Mouse (Mus musculus) forebrain, embryonic 11.5 days (tissue): Measurements from ENCODE around the gene Lhfpl3. TPM values are rescaled to one million over a fixed set of nuclear protein-coding genes. Genes with fewer than 3 reads are reported as not detected.

Experiments
- ATAC-seq: fragments of 200-750 bp; cut with Nextera tagmentation; replicated peaks from 2 replicates; pipeline ENCODE4 v1.8.0; 2017; ENCODE audit warnings: moderate TSS enrichment; ENCODE audit not compliant: low FRiP score
- DNase-seq: peaks from one replicate; pipeline ENCODE4 v3.0.0-alpha.2; 2017; ENCODE audit warnings: low spot score
- H3K27ac ChIP-seq: fragments of 300-500 bp; sonication (generic); 2 replicates; pipeline ENCODE4 v1.5.1; 2014; ENCODE audit warnings: low read depth, low read length
- H3K27me3 ChIP-seq: fragments of 300-500 bp; sonication (generic); 2 replicates; pipeline ENCODE4 v1.6.1; 2014; ENCODE audit warnings: mild to moderate bottlenecking, low read length, mixed read lengths; ENCODE audit not compliant: control insufficient read depth, insufficient read depth
- H3K36me3 ChIP-seq: fragments of 300-500 bp; sonication (generic); 2 replicates; pipeline ENCODE4 v1.6.1; 2014; ENCODE audit warnings: mild to moderate bottlenecking, low read length, moderate library complexity, mixed read lengths; ENCODE audit not compliant: control insufficient read depth, insufficient read depth
- H3K4me1 ChIP-seq: fragments of 300-500 bp; sonication (generic); replicated peaks from 2 replicates; pipeline ENCODE4 v1.6.1; 2014; ENCODE audit warnings: low read length, mixed read lengths; ENCODE audit not compliant: control insufficient read depth, insufficient read depth
- H3K4me2 ChIP-seq: fragments of 300-500 bp; sonication (generic); 2 replicates; pipeline ENCODE4 v1.6.1; 2014; ENCODE audit warnings: low read depth, mild to moderate bottlenecking, low read length, moderate library complexity, mixed read lengths; ENCODE audit not compliant: severe bottlenecking
- H3K4me3 ChIP-seq: fragments of 300-500 bp; sonication (generic); 2 replicates; pipeline ENCODE4 v1.5.1; 2014; ENCODE audit warnings: low read depth, low read length
- H3K9ac ChIP-seq: fragments of 300-500 bp; sonication (generic); 2 replicates; pipeline ENCODE4 v1.6.1; 2014; ENCODE audit warnings: low read length
- H3K9me3 ChIP-seq: fragments of 300-500 bp; sonication (generic); 2 replicates; pipeline ENCODE4 v1.6.1; 2016; ENCODE audit warnings: low read length, mixed read lengths; ENCODE audit not compliant: control insufficient read depth
- WGBS: fragments of 180-500 bp; shearing (Covaris S2); extraction: QIAGEN DNeasy Blood & Tissue Kit; methylation state at CpG from one replicate; pipeline ENCODE4 v1.1.7; 2014; 5-methylcytosine and 5-hydroxymethylcytosine counted together
- polyA plus RNA-seq: library from polyadenylated mRNA; unstranded; fragments of >200 nt; fragmentation: Nextera tagmentation; extraction: Ambion mirVana; gene quantifications from 2 replicates; pipeline ENCODE4 v1.2.1, GENCODE M21; 2014

Lhfpl3 gene
- polyA plus RNA-seq, 1 experiment from 2014 or later = 0.25 TPM

DNA sequence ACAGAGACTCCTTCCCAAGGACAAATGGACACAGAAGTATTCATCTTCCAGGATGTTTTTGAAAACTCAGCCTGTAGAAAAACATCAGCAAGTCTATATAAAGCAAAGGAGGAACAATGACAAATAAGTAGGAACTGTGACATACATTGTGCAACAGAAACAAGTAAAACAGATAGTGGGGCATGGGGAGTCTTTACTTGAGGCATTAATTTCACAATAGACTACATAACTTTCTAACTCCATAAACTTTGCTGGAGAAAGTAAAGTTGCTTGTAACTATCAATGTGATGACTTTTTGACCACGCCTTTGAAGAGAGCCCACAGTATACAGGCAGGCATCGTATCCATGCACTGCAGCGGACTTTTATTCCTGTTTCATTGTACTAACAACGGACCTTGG, 368.4 kb downstream of the Lhfpl3 start:
- H3K36me3 ChIP-seq = no peaks in the 10 kb centered on the region
- no peaks in the 10 kb centered on the region for H3K4me1 ChIP-seq
- no peak overlapping the region for H3K9ac ChIP-seq
- H3K9me3 ChIP-seq = no peaks in the 10 kb centered on the region
- ATAC-seq = no peak
- no peak for DNase-seq
- WGBS = 90% methylated on average over 4 of the region's 4 CpGs
- H3K27ac ChIP-seq = no peak overlapping the region
- no peaks in the 10 kb centered on the region for H3K27me3 ChIP-seq
- H3K4me2 ChIP-seq = no peak overlapping the region
- no peak overlapping the region for H3K4me3 ChIP-seq

DNA sequence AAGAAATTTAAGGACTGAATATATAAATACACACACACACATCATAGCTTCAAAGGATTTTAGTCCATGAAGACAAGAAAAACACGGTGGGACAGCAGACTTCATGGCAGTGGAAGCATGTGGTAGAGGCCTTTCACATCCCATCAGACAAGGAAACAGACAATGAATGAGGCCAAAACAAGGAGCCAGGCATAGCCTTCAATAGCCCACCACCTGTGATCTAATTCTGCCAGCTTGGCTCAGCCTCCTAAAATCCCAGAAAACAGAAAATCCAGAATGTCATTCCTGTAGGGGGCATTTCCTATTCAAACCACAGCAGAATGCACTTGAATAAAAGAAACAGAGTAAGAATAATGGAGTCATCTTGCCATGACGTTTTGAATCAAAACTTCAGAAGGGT, 381.0 kb downstream of the Lhfpl3 start:
- no peak overlapping the region for H3K27ac ChIP-seq
- H3K4me3 ChIP-seq = no peak overlapping the region
- H3K9me3 ChIP-seq = no peaks in the 10 kb centered on the region
- no peaks in the 10 kb centered on the region for H3K27me3 ChIP-seq
- no peaks in the 10 kb centered on the region for H3K36me3 ChIP-seq
- H3K4me2 ChIP-seq = no peak overlapping the region
- DNase-seq = no peak
- 35% methylated on average over 2 of the region's 2 CpGs for WGBS
- no peak for ATAC-seq
- no peak overlapping the region for H3K9ac ChIP-seq
- H3K4me1 ChIP-seq = no peaks in the 10 kb centered on the region

DNA sequence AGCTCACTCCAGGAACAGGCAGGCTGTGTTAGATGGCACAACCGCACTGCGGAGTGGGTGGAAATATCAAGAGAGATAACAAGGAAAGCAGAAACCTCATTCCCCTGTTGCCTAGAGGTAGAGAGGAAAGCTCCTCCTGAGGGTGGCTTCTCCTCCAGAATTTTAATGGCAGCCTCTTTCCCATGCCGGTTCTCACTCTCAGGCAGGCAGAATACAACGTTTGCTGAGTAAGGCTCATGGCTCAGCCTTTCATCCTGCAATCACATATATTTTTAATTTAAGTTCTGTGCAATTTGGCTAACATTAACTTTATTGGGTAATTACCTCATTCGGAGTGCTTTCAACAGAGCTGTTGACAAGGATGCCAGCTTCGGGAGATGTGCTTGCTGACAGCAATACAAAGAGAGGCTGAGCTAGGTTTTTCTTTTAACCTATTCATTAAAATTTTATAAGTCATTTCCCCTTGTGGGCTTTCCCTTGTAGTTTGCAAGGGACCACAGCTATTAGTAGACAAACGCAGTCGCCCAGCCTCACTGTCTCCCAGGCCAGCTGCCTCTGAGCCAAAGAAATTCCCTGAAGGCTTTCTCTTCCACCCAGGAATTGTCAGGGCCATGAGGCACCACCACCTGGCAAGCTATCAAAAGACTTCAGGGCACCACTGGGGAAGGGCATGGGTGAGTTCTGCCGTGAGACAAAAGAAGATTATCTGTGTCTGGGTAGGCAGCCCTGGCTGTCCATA, 394.5 kb downstream of the Lhfpl3 start:
- ATAC-seq (no peak), DNase-seq (no peak)
- H3K4me2 ChIP-seq = no peak overlapping the region
- no peaks in the 10 kb centered on the region for H3K36me3 ChIP-seq
- no peak overlapping the region for H3K27ac ChIP-seq
- H3K9ac ChIP-seq = no peak overlapping the region
- H3K27me3 ChIP-seq = no peaks in the 10 kb centered on the region
- no peaks in the 10 kb centered on the region for H3K9me3 ChIP-seq
- no peak overlapping the region for H3K4me3 ChIP-seq
- WGBS = 79% methylated on average over 9 of the region's 9 CpGs
- no peaks in the 10 kb centered on the region for H3K4me1 ChIP-seq

DNA sequence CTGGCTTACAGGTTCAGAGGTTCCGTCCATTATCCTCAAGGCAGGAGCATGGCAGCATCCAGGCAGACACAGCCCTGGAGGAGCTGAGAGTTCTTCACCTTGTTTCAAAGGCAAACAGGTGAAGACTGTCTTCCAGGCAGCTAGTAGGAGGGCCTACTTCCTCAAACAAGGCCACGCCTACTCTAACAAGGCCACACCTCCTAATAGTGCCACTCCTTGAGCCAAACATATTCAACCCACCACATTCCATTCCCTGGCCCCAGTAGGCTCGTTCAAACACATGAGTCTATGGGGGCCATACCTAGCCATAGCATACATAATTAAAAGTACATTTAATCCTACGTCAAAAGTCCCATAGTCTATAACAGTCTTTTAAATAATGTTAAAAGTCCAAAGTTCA, 407.4 kb downstream of the Lhfpl3 start:
- WGBS = 90% methylated on average over 4 of the region's 4 CpGs
- H3K9ac ChIP-seq = no peak overlapping the region
- H3K9me3 ChIP-seq = no peaks in the 10 kb centered on the region
- no peak for DNase-seq
- no peaks in the 10 kb centered on the region for H3K27me3 ChIP-seq
- no peaks in the 10 kb centered on the region for H3K4me1 ChIP-seq
- H3K4me2 ChIP-seq = no peak overlapping the region
- no peak overlapping the region for H3K4me3 ChIP-seq
- no peak overlapping the region for H3K27ac ChIP-seq
- H3K36me3 ChIP-seq = no peaks in the 10 kb centered on the region
- ATAC-seq = no peak

DNA sequence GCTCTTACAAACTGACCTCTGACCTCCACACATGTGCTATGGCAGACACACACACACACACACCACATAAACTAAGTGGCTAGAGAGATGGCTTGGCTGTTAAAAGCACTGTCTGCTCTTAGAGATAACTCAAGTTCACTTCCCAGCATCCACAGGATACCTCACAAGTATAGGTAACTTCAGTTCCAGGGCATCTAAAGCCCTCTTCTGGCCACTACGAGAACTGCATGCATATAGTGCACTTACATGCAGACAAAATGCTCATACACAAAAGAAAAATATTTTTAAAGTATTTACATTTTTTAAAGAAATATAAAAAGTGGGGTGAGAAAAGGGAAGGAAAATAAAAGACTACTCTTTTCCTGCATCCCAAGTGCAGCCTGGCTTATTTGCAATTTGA, 408.6 kb downstream of the Lhfpl3 start:
- ATAC-seq = no peak
- H3K4me3 ChIP-seq = no peak overlapping the region
- no peaks in the 10 kb centered on the region for H3K4me1 ChIP-seq
- no peaks in the 10 kb centered on the region for H3K9me3 ChIP-seq
- H3K4me2 ChIP-seq = no peak overlapping the region
- DNase-seq = no peak
- no peak overlapping the region for H3K27ac ChIP-seq
- H3K27me3 ChIP-seq = no peaks in the 10 kb centered on the region
- H3K36me3 ChIP-seq = no peaks in the 10 kb centered on the region
- H3K9ac ChIP-seq = no peak overlapping the region
- 89% methylated on average over 1 of the region's 1 CpGs for WGBS

DNA sequence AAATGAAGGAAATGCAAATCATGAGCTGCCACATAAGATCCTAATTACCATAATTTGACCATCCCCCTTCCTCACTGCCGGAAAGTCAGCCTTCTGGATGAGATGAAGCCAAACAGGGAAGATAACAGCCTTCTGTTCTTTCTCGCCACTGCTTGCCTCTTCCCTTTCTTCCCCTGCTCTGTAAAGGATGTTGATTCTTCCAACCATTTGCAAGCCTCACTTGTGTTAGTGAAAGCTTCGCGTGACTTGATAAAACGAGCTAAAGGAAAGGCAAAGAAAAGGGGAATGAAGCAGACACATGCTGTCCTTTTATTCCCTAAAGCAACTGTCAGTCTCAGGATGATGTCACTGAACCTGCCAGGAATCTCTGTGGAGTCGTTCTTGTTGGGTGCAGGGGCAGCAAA, 420.1 kb downstream of the Lhfpl3 start:
- Histone ChIP-seq H3K9ac (no peak overlapping the region), H3K4me2 (no peak overlapping the region), H3K27me3 (no peaks in the 10 kb centered on the region), H3K4me1 (no peaks in the 10 kb centered on the region), H3K36me3 (no peaks in the 10 kb centered on the region), H3K27ac (no peak overlapping the region), H3K4me3 (no peak overlapping the region), H3K9me3 (no peaks in the 10 kb centered on the region)
- ATAC-seq (0 out of 2 replicates have a peak, but pooled peaks have one; percentile 27), DNase-seq (no peak)
- 18% methylated on average over 6 of the region's 6 CpGs for WGBS

DNA sequence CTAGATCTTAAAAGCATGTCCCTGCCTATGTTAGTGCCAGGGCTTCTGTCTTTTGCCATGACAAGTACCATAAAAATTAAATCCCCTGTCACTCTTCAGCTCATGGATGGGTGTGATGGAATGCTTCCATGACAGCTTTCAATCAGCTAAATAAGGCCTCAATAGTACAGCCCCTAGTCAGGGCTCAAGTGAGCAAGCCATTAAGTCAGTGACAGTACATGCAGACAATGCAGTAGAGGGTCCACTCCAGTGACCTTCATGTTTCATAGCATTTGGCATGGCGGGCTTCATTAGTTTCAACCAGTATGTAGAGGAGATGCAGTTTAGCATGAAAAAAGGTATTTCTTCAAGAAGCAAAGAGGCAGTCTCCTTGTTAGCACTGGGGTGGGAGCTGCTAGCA, 420.8 kb downstream of the Lhfpl3 start:
- Histone ChIP-seq H3K4me3 (no peak overlapping the region), H3K36me3 (no peaks in the 10 kb centered on the region), H3K4me1 (no peaks in the 10 kb centered on the region), H3K9ac (no peak overlapping the region), H3K4me2 (no peak overlapping the region), H3K27me3 (no peaks in the 10 kb centered on the region), H3K27ac (no peak overlapping the region), H3K9me3 (no peaks in the 10 kb centered on the region)
- no peak for DNase-seq
- 67% methylated on average over 1 of the region's 1 CpGs for WGBS
- ATAC-seq = no peak

DNA sequence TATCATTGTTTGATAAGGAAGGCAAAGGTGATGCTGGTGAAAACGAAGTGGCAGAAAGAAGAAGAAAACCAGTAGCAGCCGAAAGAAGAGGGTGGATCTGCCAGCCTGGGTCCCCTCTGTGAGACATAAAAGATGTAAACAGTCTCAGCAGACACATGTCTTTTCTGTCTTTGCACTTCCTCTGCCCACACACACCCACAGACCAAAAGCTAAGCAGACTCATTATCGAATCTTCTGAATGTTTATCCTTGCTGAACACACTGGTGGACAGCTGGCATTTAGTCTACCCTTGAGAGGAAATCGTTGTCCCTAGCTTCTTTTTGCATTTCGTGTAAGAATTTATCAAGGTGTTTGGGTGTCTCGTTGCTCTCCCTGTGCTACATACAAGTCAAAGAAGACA, 443.8 kb downstream of the Lhfpl3 start:
- Histone ChIP-seq H3K4me3 (no peak overlapping the region), H3K4me2 (no peak overlapping the region), H3K9me3 (no peaks in the 10 kb centered on the region), H3K36me3 (no peaks in the 10 kb centered on the region), H3K9ac (no peak overlapping the region), H3K27ac (no peak overlapping the region), H3K4me1 (no peaks in the 10 kb centered on the region), H3K27me3 (no peaks in the 10 kb centered on the region)
- ATAC-seq = no peak
- DNase-seq = no peak
- WGBS = 86% methylated on average over 6 of the region's 6 CpGs

DNA sequence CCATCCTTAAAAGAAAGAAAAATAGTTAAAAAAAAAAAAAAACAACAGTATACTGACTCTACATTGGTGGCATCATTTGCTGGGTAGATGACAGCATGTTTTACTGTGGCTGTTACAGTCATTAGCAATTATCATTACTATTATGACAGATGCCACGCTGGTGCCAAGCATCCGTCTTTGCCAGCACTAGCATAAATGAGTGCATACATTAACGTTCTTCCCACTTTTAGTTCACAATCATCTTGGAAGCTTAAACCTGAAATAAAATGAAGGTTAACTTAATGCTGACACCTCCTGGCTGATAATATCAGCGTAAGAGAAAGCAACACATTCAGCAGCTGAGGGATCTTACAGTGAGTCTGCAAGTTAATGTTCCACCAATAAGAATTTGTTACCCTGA, 451.0 kb downstream of the Lhfpl3 start:
- H3K27me3 ChIP-seq = no peaks in the 10 kb centered on the region
- no peak for ATAC-seq
- WGBS = 80% methylated on average over 4 of the region's 4 CpGs
- no peak overlapping the region for H3K4me3 ChIP-seq
- no peaks in the 10 kb centered on the region for H3K9me3 ChIP-seq
- no peak overlapping the region for H3K4me2 ChIP-seq
- no peak overlapping the region for H3K27ac ChIP-seq
- no peaks in the 10 kb centered on the region for H3K4me1 ChIP-seq
- no peaks in the 10 kb centered on the region for H3K36me3 ChIP-seq
- H3K9ac ChIP-seq = no peak overlapping the region
- DNase-seq = no peak
